Mouse (Mus musculus): ENCODE measurements around the gene Cuedc1. TPM values are rescaled to one million over a fixed set of nuclear protein-coding genes. Genes with fewer than 3 reads are reported as not detected.

Cuedc1 gene
- polyA plus RNA-seq (2017; shearing (Covaris generic)): 5.6 TPM

DNA sequence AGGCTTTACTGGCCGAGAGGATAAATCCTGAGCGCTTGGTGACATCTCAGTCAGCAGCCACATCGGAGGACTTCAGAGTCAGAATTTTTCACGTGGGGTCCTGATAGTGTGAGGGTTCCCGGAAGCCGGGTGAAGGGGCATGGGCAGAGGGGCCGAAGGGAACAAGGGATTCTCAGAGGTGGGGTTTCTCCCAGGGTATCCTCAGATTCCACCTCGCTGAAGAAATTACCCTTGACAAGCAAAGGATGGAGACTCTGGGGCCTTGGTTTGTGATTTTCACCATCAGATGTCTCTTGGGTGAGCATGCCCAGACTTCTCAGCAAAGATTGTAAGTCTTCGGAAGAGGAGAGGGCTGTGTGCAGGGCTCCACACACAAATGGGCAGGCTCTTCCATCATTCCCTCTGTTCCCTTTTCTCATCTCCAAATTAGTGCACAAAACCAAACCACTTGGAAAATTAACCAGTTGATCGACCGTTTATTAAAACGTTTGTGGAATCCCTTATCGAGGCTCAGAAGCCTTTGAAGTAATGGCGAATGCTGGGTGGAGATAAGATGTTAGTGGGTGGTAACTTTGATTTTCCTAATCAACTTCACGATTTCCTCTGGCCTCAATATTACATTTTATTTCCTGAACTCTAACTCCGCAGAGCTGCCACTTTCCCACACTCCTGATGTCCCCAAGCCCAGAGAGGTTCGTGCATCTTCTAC lies at the start of gene Cuedc1:
Gene Cuedc1 (plus strand): TSS at position 38 of the 709 bp plus-strand sequence.

DNA sequence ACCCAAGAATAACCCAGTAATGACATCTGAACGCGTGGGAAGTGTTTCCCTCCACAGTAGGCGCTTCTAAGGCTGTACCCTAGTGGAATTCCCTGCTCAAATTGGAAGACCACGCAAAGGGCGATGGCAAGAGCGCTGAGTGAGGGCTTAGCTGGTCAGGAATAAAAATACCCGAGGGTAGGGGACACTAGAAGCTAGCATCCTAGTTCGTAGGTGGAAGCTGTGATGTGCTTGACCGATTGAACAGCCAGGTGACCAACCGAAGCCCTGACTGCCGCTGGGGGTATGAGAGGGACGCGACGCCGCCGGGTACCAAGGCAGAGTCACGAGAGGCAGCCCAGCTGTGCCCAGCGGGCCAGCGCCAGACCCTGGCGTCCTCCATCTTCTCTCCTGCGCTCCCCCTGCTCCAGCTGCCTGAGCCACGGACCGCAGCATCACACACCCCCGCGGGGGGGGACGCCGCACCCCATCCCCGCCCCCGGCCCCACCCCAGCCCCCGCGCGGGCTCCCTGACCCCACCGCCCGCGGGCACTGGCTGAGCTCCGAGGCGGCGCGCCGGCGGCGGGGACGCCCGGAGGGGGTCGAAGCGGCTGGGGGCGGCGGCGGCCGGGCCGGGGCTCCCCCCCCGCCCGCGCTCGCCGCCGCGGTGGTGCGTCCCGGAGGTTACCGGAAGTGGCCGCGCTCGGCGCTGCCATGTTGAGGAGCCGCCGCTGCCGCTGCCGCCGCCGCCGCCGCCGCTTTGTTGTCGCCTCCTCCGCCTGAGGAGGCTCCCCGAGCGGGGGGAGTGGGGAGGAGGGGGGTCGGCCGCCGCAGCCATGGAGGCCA lies 30.1 kb upstream of the Cuedc1 start, which contains the start of gene Vezf1:
Gene Vezf1 (plus strand): TSS at position 694 of the 825 bp plus-strand sequence.

DNA sequence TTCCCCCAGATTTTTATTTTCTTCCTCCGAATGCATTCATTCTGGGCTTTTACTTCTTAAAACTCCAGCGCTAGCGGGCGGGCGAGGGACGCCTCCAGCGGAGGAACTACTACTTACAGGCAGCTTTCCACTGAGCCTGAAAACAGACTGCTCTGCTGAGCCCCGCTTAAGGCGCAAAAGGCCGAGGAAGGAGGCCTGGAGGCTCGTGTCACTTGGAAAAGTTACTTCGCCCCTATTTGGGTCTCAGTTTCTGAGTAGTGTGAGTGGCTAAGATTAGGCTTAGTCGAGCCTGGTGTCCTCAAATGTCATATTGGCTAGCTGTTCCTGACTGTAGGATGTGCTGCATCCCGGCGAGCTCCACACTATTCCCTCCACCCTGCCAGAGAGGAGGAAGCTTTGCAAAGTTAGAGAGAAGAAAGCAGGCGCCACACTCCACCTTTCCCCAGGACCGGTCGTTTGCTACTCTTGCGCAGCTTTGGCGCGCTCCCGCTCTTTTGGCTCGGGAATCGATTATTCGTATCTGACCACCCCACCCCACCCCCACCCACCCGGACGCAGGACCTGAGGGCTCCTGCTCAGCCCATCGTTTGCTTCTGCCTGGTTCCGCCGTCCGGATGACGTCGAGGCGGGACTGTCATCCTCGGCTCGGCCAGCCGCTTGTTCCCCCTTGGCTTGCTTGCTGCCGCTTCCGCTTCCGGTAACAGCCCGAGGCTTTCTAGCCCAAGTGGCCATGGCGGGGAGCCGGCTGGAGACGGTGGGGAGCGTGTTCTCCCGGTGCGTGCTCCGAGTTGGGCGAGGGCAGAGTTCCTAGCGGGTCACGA lies 106.1 kb downstream of the Cuedc1 start, which contains the start of gene Mrps23:
Gene Mrps23 (plus strand): TSS at position 677 of the 821 bp plus-strand sequence.

Other genes with a start within 250 kb of the Cuedc1 start
- gene Mks1, start 244.8 kb upstream of the Cuedc1 start, polyA plus RNA-seq (2017; shearing (Covaris generic)): 18.1 TPM
- not detected for gene Epx, start 222.5 kb upstream of the Cuedc1 start, polyA plus RNA-seq (2017; shearing (Covaris generic))
- not detected for gene Olfr462, start 205.8 kb upstream of the Cuedc1 start, polyA plus RNA-seq (2017; shearing (Covaris generic))
- not detected for gene Olfr463, start 200.7 kb upstream of the Cuedc1 start, polyA plus RNA-seq (2017; shearing (Covaris generic))
- gene Olfr464, start 177.1 kb upstream of the Cuedc1 start, polyA plus RNA-seq (2017; shearing (Covaris generic)): not detected
- gene Dynll2, start 110.5 kb upstream of the Cuedc1 start, polyA plus RNA-seq (2017; shearing (Covaris generic)): 5.5 TPM
- gene Srsf1, start 50.7 kb upstream of the Cuedc1 start, polyA plus RNA-seq (2017; shearing (Covaris generic)): 65.2 TPM
- gene Vezf1, start 29.8 kb upstream of the Cuedc1 start, polyA plus RNA-seq (2017; shearing (Covaris generic)): 28.9 TPM
- gene Mrps23, start 106.3 kb downstream of the Cuedc1 start, polyA plus RNA-seq (2017; shearing (Covaris generic)): 102 TPM
- gene Ccdc182, start 196.0 kb downstream of the Cuedc1 start, polyA plus RNA-seq (2017; shearing (Covaris generic)): not detected